Mouse (Mus musculus) kidney, embryonic 14.5 days (tissue): Measurements from ENCODE around the gene Itgad. TPM values are rescaled to one million over a fixed set of nuclear protein-coding genes. Genes with fewer than 3 reads are reported as not detected.
A peak's percentile ranks its signal among the peaks of the same experiment; 100 is the strongest.

Source experiments
- ATAC-seq: fragments of 200-750 bp; cut with Nextera tagmentation; 2 replicates; pipeline ENCODE4 v1.8.0; 2017; ENCODE audit warnings: moderate number of reproducible peaks, mild to moderate bottlenecking, moderate TSS enrichment, moderate library complexity; ENCODE audit not compliant: low FRiP score, low TSS enrichment
- H3K27ac ChIP-seq: fragments of 300-500 bp; sonication (generic); 2 replicates; pipeline ENCODE4 v1.5.1; 2014; ENCODE audit warnings: low read depth, mild to moderate bottlenecking, low read length, moderate library complexity, mixed read lengths
- H3K27me3 ChIP-seq: fragments of 300-500 bp; sonication (generic); 2 replicates; pipeline ENCODE4 v1.6.1; 2014; ENCODE audit warnings: mild to moderate bottlenecking, low read length; ENCODE audit not compliant: control insufficient read depth, insufficient read depth
- H3K36me3 ChIP-seq: fragments of 300-500 bp; sonication (generic); 2 replicates; pipeline ENCODE4 v1.6.1; 2014; ENCODE audit warnings: low read length, mixed read lengths; ENCODE audit not compliant: control insufficient read depth, insufficient read depth
- H3K4me1 ChIP-seq: fragments of 300-500 bp; sonication (generic); 2 replicates; pipeline ENCODE4 v1.6.1; 2014; ENCODE audit warnings: low read length, mixed read lengths; ENCODE audit not compliant: control insufficient read depth, insufficient read depth
- H3K4me2 ChIP-seq: fragments of 300-500 bp; sonication (generic); replicated peaks from 2 replicates; pipeline ENCODE4 v1.6.1; 2014; ENCODE audit warnings: low read depth, mild to moderate bottlenecking, low read length
- H3K4me3 ChIP-seq: fragments of 300-500 bp; sonication (generic); 2 replicates; pipeline ENCODE4 v1.5.1; 2014; ENCODE audit warnings: mild to moderate bottlenecking, low read length
- H3K9ac ChIP-seq: fragments of 300-500 bp; sonication (generic); 2 replicates; pipeline ENCODE4 v1.6.1; 2014; ENCODE audit warnings: low read depth, mild to moderate bottlenecking, low read length, moderate library complexity
- H3K9me3 ChIP-seq: fragments of 300-500 bp; sonication (generic); 2 replicates; pipeline ENCODE4 v1.6.1; 2016; ENCODE audit warnings: low read length; ENCODE audit not compliant: control insufficient read depth
- WGBS: fragments of 180-500 bp; shearing (Covaris S2); extraction: QIAGEN DNeasy Blood & Tissue Kit; methylation state at CpG from one replicate; pipeline ENCODE4 v1.1.7; 2014; 5-methylcytosine and 5-hydroxymethylcytosine counted together
- polyA plus RNA-seq: library from polyadenylated mRNA; unstranded; fragments of >200 nt; fragmentation: Nextera tagmentation; extraction: Ambion mirVana; gene quantifications from 2 replicates; pipeline ENCODE4 v1.2.1, GENCODE M21; 2014

Gene Itgad
- polyA plus RNA-seq, 1 experiment from 2014 or later: not detected

- 91% methylated on average over 16 of the region's 16 CpGs for WGBS
- H3K9ac ChIP-seq: no peak overlapping the region
- peaks cover 10% of the 10 kb centered on the region; the same call in 1 of the 2 replicates for H3K4me1 ChIP-seq
- no peak overlapping the region for H3K4me2 ChIP-seq
- no peaks in the 10 kb centered on the region for H3K9me3 ChIP-seq
- ATAC-seq: no peak
- H3K36me3 ChIP-seq: peaks cover 48% of the 10 kb centered on the region
- H3K27me3 ChIP-seq: no peaks in the 10 kb centered on the region
- no peak overlapping the region for H3K27ac ChIP-seq
- no peak overlapping the region for H3K4me3 ChIP-seq
These were observed 88.2 kb downstream of the Itgad start for GRCm38 (mm10) chr7:128242331-128242730.

- Histone ChIP-seq H3K27ac (no peak overlapping the region), H3K4me2 (no peak overlapping the region), H3K4me1 (peaks cover 10% of the 10 kb centered on the region; the same call in 1 of the 2 replicates), H3K4me3 (no peak overlapping the region), H3K36me3 (peaks cover 48% of the 10 kb centered on the region), H3K9me3 (no peaks in the 10 kb centered on the region), H3K27me3 (no peaks in the 10 kb centered on the region), H3K9ac (no peak overlapping the region)
- no peak for ATAC-seq
- WGBS: 68% methylated on average over 10 of the region's 10 CpGs
These were observed 89.7 kb downstream of the Itgad start for GRCm38 (mm10) chr7:128243921-128244320.

GRCm38 (mm10) chr7:128244410-128245025 is 90.3 kb downstream of the Itgad start:
- no peak overlapping the region for H3K4me3 ChIP-seq
- no peak for ATAC-seq
- H3K9me3 ChIP-seq: no peaks in the 10 kb centered on the region
- no peak overlapping the region for H3K4me2 ChIP-seq
- 93% methylated on average over 18 of the region's 18 CpGs for WGBS
- H3K27ac ChIP-seq: no peak overlapping the region
- H3K4me1 ChIP-seq: peaks cover 10% of the 10 kb centered on the region; the same call in 1 of the 2 replicates
- peaks cover 48% of the 10 kb centered on the region for H3K36me3 ChIP-seq
- H3K9ac ChIP-seq: no peak overlapping the region
- H3K27me3 ChIP-seq: no peaks in the 10 kb centered on the region

GRCm38 (mm10) chr7:128245547-128245946 is 91.4 kb downstream of the Itgad start:
- no peaks in the 10 kb centered on the region for H3K27me3 ChIP-seq
- no peaks in the 10 kb centered on the region for H3K9me3 ChIP-seq
- no peak overlapping the region for H3K4me2 ChIP-seq
- WGBS: 95% methylated on average over 4 of the region's 4 CpGs
- peaks cover 46% of the 10 kb centered on the region for H3K36me3 ChIP-seq
- peaks cover 10% of the 10 kb centered on the region; the same call in 1 of the 2 replicates for H3K4me1 ChIP-seq
- no peak for ATAC-seq
- no peak overlapping the region for H3K4me3 ChIP-seq
- H3K9ac ChIP-seq: no peak overlapping the region
- H3K27ac ChIP-seq: no peak overlapping the region; the same call in 1 of the 2 replicates

GRCm38 (mm10) chr7:128246496-128247391 is 92.6 kb downstream of the Itgad start, which contains the start of gene Tgfb1i1:
Gene Tgfb1i1, plus strand, starts transcription at chr7:128246812.
- Histone ChIP-seq H3K9me3 (no peaks in the 10 kb centered on the region), H3K36me3 (peaks cover 37% of the 10 kb centered on the region), H3K4me3 (peak within 1 kb of the TSS; percentile 58), H3K27ac (peak within 1 kb of the TSS; percentile 91), H3K4me2 (peak within 1 kb of the TSS; percentile 76), H3K27me3 (no peaks in the 10 kb centered on the region), H3K4me1 (peaks cover 16% of the 10 kb centered on the region), H3K9ac (peak within 1 kb of the TSS; percentile 74)
- WGBS: 3% methylated on average over 27 of the region's 30 CpGs
- ATAC-seq: peak; percentile 82

GRCm38 (mm10) chr7:128247443-128247842 is 93.3 kb downstream of the Itgad start:
- Histone ChIP-seq H3K4me3 (peak overlapping the region; percentile 58), H3K4me1 (peaks cover 23% of the 10 kb centered on the region), H3K36me3 (peaks cover 32% of the 10 kb centered on the region), H3K4me2 (peak overlapping the region; percentile 76), H3K27me3 (no peaks in the 10 kb centered on the region), H3K9me3 (no peaks in the 10 kb centered on the region), H3K9ac (peak overlapping the region; percentile 74), H3K27ac (peak overlapping the region; percentile 91)
- peak; percentile 73 for ATAC-seq
- WGBS: 2% methylated on average over 13 of the region's 13 CpGs

GRCm38 (mm10) chr7:128248081-128249042 is 94.2 kb downstream of the Itgad start:
- no peak for ATAC-seq
- H3K4me1 ChIP-seq: peaks cover 24% of the 10 kb centered on the region
- H3K4me3 ChIP-seq: peak overlapping the region; percentile 58
- H3K27me3 ChIP-seq: no peaks in the 10 kb centered on the region
- 79% methylated on average over 10 of the region's 10 CpGs for WGBS
- no peaks in the 10 kb centered on the region for H3K9me3 ChIP-seq
- no peak overlapping the region for H3K27ac ChIP-seq
- peak overlapping the region; percentile 76 for H3K4me2 ChIP-seq
- peak overlapping the region; percentile 74; the same call in 1 of the 2 replicates for H3K9ac ChIP-seq
- H3K36me3 ChIP-seq: peaks cover 24% of the 10 kb centered on the region

- ATAC-seq: no peak
- Histone ChIP-seq H3K4me1 (peaks cover 24% of the 10 kb centered on the region), H3K4me3 (no peak overlapping the region), H3K9me3 (no peaks in the 10 kb centered on the region), H3K4me2 (no peak overlapping the region), H3K27ac (no peak overlapping the region), H3K36me3 (peaks cover 13% of the 10 kb centered on the region; the same call in 1 of the 2 replicates), H3K27me3 (no peaks in the 10 kb centered on the region), H3K9ac (no peak overlapping the region)
- WGBS: 94% methylated on average over 5 of the region's 5 CpGs
These were observed 95.8 kb downstream of the Itgad start for GRCm38 (mm10) chr7:128249998-128250397.
